Mouse (Mus musculus) small intestine, adult 2 months (tissue): Measurements from ENCODE around the gene Prdm16.

Experiments
- CTCF ChIP-seq: fragments of 200-500 bp; IDR thresholded peaks from 2 replicates; pipeline ENCODE4 v1.5.1; 2012; ENCODE audit warnings: low read depth, mild to moderate bottlenecking, control low read depth, inconsistent platforms, low read length, moderate library complexity, mixed read lengths; ENCODE audit not compliant: insufficient replicate concordance, insufficient read length; ENCODE audit errors: extremely low read depth
- POLR2A ChIP-seq: fragments of 200-500 bp; IDR thresholded peaks from 2 replicates; pipeline ENCODE4 v1.6.1; 2012; ENCODE audit warnings: low read depth, mild to moderate bottlenecking, control low read depth, inconsistent platforms, low read length, moderate library complexity

DNA sequence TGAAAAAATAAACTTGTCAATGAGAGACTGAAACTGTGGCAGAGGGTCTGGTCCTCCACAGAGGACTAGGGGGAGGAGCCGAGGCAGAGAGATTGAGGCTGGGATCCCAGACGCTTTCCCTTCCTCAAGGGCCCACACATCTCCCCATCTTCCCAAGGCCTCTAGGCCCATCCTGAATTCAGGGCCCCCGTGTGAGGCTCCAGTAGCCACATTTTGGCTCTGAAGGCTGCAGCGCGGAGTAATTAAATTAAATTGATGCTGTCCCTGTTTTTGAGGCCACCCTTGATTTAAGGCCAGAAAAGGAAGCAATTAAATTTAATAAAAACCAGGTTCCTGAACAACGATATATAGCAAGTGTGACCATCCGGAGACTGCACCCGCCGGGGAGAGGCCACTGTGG, 66.8 kb downstream of the Prdm16 start:
- no peak for TF ChIP-seq POLR2A
- no peak for TF ChIP-seq CTCF
